Mouse (Mus musculus) liver, embryonic 14.5 days (tissue): ENCODE results near the gene Pcnx2.

Experiments used
- CTCF ChIP-seq: IDR thresholded peaks from 2 replicates; pipeline ENCODE4 v1.5.1; 2016; ENCODE audit warnings: antibody characterized with exemption, low read depth, control low read depth
- EP300 ChIP-seq: IDR thresholded peaks from 2 replicates; pipeline ENCODE4 v1.6.1; 2016; ENCODE audit warnings: antibody characterized with exemption, low read depth

DNA sequence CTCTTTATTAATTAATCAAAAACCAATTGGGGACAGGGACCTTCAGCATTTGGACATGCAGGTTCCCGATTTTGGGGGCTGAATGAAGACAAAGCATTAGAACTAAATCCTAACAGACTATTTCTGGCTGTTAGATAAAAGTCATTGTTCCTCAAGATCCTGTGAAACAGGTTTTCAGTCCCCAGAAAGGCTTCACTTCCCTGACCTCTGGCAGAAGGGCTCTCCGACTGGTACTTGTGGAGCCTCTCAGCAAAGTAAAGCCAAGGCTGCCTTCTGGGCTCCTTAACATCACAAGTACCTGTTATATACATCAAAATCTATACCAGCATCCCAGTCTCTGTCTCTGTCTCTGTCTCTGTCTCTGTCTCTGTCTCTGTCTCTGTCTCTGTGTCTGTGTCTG lies 7.2 kb upstream of the Pcnx2 start:
- TF ChIP-seq CTCF (no peak), EP300 (no peak)
